Mouse (Mus musculus) left cerebral cortex, adult 18-20 months (tissue): ENCODE results near the gene Snx13. TPM values are rescaled to one million over a fixed set of nuclear protein-coding genes. Genes with fewer than 3 reads are reported as not detected.

Experiments used
- DNase-seq, 2 experiments: peaks; one replicate each; pipeline ENCODE4 v3.0.0; 2021 to 2022; ENCODE audit warnings: low spot score in 2 of 2, mixed read lengths in 1 of 2
- microRNA-seq, 2 experiments: library from miRNA; unstranded; fragments of <30 nt; microRNA quantifications; one replicate each; pipeline ENCODE4 v1.2.0; 2021
- total RNA-seq, 2 experiments: library from RNA; stranded (reverse); gene quantifications; 2 replicates each; pipeline ENCODE4 v1.2.3; 2021

Snx13 gene
- total RNA-seq, 2 experiments from 2014 or later = 65.2 to 68.8 TPM

DNA sequence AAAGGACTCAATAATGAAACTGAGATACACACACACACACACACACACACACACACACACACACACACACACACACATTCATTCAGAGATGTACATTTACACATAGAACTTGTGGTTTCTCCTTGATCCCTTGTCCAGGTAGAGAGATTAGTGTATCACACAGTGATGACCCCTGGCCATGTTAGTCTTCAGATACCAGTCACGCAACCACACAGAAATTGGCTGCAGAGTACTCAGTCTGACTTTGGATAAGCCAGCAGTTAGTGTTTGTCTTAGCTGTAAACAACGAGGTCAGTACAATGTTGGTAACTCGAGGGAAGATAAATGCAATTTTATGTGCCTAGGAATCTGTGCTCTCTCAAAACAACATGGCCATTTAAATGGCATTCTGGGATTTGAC is 129.6 kb downstream of the Snx13 start:
- no peak for DNase-seq

DNA sequence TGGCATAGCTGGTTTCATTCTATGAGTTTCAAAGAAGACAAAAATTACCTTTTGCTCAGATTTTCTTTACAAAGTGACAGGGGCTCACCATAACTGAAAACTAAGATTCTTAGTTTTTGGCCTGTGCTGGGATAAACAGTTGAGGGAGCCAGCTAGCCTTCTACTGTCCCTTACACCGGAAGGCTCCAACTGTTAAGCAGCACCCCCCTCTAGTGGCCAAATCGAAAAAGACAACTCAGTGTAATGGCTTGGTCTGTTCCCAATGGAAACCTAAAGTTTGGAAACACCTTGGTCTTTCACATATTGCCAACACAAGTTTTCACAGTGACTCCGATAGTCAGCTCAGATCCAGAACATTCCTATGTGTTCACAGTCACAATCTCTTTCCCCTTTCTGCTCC is 135.7 kb downstream of the Snx13 start:
- peak; percentile 89 to 94 for DNase-seq

DNA sequence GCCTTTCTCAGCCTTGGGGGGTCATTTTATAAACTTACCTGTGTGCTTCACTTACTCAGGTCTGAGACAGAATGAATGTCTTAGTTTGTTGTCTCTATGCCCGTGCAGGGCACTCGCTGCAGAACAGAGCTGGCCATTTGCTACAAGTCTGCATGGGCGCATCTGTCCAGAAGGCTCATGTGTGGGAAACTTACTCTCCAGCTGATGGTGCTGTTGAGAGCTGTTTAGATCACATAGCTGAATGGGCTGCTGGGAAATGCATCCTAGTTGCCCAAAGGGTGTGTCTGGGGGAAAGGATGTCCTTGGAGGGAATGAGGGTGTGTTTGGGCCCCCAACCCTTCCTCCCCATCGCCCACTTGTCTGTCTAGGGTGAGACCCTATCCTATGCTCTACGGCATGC is 137.3 kb downstream of the Snx13 start:
- no peak for DNase-seq

DNA sequence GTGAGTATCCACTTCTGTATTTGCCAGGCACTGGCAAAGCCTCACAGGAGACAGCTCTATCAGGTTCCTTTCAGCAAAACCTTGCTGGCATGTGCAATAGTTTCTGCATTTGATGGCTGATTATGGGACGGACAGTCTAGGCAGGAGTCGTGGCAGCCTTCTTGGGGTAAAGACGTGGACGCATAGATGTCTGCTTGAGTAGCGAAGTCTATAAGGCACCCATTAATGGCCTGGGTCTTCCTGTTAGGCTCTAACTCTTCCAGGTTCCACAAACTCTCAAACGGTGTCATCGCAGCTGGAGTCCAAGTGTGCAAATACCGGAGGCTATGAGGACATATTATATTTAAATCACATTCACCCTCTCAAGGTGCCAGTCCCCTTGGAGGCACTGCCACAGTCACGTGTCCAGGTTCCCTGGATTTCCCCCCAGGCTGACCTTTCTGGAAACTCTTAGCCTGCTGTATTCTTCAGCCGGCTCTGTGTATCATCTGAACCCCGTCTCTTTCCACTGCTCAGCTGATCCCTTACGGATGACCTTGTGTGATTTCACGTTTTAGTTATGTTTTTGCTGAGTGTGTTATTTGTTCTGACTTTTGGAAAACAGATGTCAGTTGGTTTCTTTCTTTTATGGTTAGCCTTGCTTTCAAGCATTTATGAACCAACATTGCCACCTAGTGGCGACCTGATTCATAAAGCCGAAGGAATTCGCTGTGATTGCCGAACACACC is 144.9 kb downstream of the Snx13 start:
- peak; percentile 81 to 92 for DNase-seq

DNA sequence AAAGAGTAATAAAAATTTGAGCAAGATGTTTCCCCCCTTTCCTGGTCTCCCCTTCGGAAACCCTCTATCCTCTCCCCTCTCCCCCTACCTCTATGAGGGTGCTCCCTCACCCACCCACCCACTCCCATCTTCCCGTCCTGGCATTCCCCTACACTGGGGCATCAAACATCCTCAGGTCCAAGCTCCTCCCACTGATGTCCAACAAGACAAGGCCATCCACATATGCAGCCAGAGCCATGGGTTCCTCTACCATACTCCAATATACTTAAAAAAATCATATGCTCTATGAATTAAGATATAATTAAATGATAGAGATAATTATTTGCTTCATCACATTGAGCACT is 145.4 kb downstream of the Snx13 start:
- DNase-seq = no peak

Small RNAs within 50 kb of the gene (microRNA-seq; reads per million reads assigned to microRNA genes)
- 0 reads per million in 2 experiments for gene Mir680-3

Other genes with a start within 250 kb of the Snx13 start
- gene Hdac9, start 130.1 kb upstream of the Snx13 start, total RNA-seq = 10 to 100 TPM; 50.2 to 54.1 TPM
- gene Prps1l1, start 62.4 kb upstream of the Snx13 start, total RNA-seq = not detected